Mouse (Mus musculus): ENCODE measurements around the gene Spert. TPM values are rescaled to one million over a fixed set of nuclear protein-coding genes. Genes with fewer than 3 reads are reported as not detected.

The Spert gene
- total RNA-seq (2014; fragmentation: Nextera tagmentation) (not detected in 2 replicates), total RNA-seq (2017) (not detected in 2 replicates)

- ATAC-seq (replicated peaks; ENCODE audit: low FRiP score, low TSS enrichment, poor library complexity, severe bottlenecking), result no peak
Observed at GRCm38 (mm10) chr14:75592978-75593377, at the start of gene Spert. TSS of gene Spert (minus strand) at chr14:75593116.

GRCm38 (mm10) chr14:75642080-75642479 lies 49.2 kb upstream of the Spert start, which contains the start of gene Erich6b:
TSS of gene Erich6b (plus strand) at chr14:75642259.
- no peak for ATAC-seq (replicated peaks; ENCODE audit: low FRiP score, low TSS enrichment, poor library complexity, severe bottlenecking)

GRCm38 (mm10) chr14:75641369-75641768 lies 48.5 kb upstream of the Spert start:
- ATAC-seq (replicated peaks; ENCODE audit: low FRiP score, low TSS enrichment, poor library complexity, severe bottlenecking), result no peak

- no peak for ATAC-seq (replicated peaks; ENCODE audit: low FRiP score, low TSS enrichment, poor library complexity, severe bottlenecking)
Observed at GRCm38 (mm10) chr14:75640846-75641245, 47.9 kb upstream of the Spert start.

GRCm38 (mm10) chr14:75637641-75638040 lies 44.7 kb upstream of the Spert start:
- ATAC-seq (replicated peaks; ENCODE audit: low FRiP score, low TSS enrichment, poor library complexity, severe bottlenecking), result no peak

- ATAC-seq (replicated peaks; ENCODE audit: low FRiP score, low TSS enrichment, poor library complexity, severe bottlenecking), result no peak
Observed at GRCm38 (mm10) chr14:75636107-75636506, 43.2 kb upstream of the Spert start.

GRCm38 (mm10) chr14:75635350-75635749 lies 42.4 kb upstream of the Spert start:
- ATAC-seq (replicated peaks; ENCODE audit: low FRiP score, low TSS enrichment, poor library complexity, severe bottlenecking), result no peak

- peak; percentile 89 for ATAC-seq (replicated peaks; ENCODE audit: low FRiP score, low TSS enrichment, poor library complexity, severe bottlenecking)
Observed at GRCm38 (mm10) chr14:75628870-75629269, 36.0 kb upstream of the Spert start.

- ATAC-seq (replicated peaks; ENCODE audit: low FRiP score, low TSS enrichment, poor library complexity, severe bottlenecking), result no peak
Observed at GRCm38 (mm10) chr14:75622984-75623383, 30.1 kb upstream of the Spert start.

- ATAC-seq (replicated peaks; ENCODE audit: low FRiP score, low TSS enrichment, poor library complexity, severe bottlenecking), result no peak
Observed at GRCm38 (mm10) chr14:75616375-75616774, 23.5 kb upstream of the Spert start.

GRCm38 (mm10) chr14:75609176-75609575 lies 16.3 kb upstream of the Spert start:
- ATAC-seq (replicated peaks; ENCODE audit: low FRiP score, low TSS enrichment, poor library complexity, severe bottlenecking), result no peak

GRCm38 (mm10) chr14:75583870-75584269 lies 9.0 kb downstream of the Spert start:
- no peak for ATAC-seq (replicated peaks; ENCODE audit: low FRiP score, low TSS enrichment, poor library complexity, severe bottlenecking)

GRCm38 (mm10) chr14:75579010-75579409 lies 13.9 kb downstream of the Spert start:
- 0 out of 2 replicates have a peak, but pooled peaks have one; percentile 40 for ATAC-seq (replicated peaks; ENCODE audit: low FRiP score, low TSS enrichment, poor library complexity, severe bottlenecking)

- ATAC-seq (replicated peaks; ENCODE audit: low FRiP score, low TSS enrichment, poor library complexity, severe bottlenecking), result no peak
Observed at GRCm38 (mm10) chr14:75566303-75566702, 26.6 kb downstream of the Spert start.

GRCm38 (mm10) chr14:75565534-75566140 lies 27.3 kb downstream of the Spert start:
- ATAC-seq (replicated peaks; ENCODE audit: low FRiP score, low TSS enrichment, poor library complexity, severe bottlenecking), result 0 out of 2 replicates have a peak, but pooled peaks have one; percentile 23

GRCm38 (mm10) chr14:75561577-75562331 lies 31.2 kb downstream of the Spert start:
- no peak for ATAC-seq (replicated peaks; ENCODE audit: low FRiP score, low TSS enrichment, poor library complexity, severe bottlenecking)

GRCm38 (mm10) chr14:75541731-75542130 lies 51.2 kb downstream of the Spert start:
- no peak for ATAC-seq (replicated peaks; ENCODE audit: low FRiP score, low TSS enrichment, poor library complexity, severe bottlenecking)

- no peak for ATAC-seq (replicated peaks; ENCODE audit: low FRiP score, low TSS enrichment, poor library complexity, severe bottlenecking)
Observed at GRCm38 (mm10) chr14:75540996-75541350, 51.9 kb downstream of the Spert start.

GRCm38 (mm10) chr14:75540216-75540995 lies 52.5 kb downstream of the Spert start:
- ATAC-seq (replicated peaks; ENCODE audit: low FRiP score, low TSS enrichment, poor library complexity, severe bottlenecking), result no peak

- peak; percentile 48 for ATAC-seq (replicated peaks; ENCODE audit: low FRiP score, low TSS enrichment, poor library complexity, severe bottlenecking)
Observed at GRCm38 (mm10) chr14:75539205-75539604, 53.7 kb downstream of the Spert start.
